Mouse (Mus musculus): Measurements from ENCODE around the gene Safb2. TPM values are rescaled to one million over a fixed set of nuclear protein-coding genes. Genes with fewer than 3 reads are reported as not detected.
A peak's percentile ranks its signal among the peaks of the same experiment; 100 is the strongest.

Gene Safb2
- polyA plus RNA-seq, 1 experiment: 127 TPM

- DNase-seq (ENCODE audit: low read depth): peak; percentile 52
Measured at GRCm38 (mm10) chr17:56510970-56511706, 73.2 kb downstream of the Safb2 start.

More at GRCm38 (mm10) chr17:56510970-56511706, 73.2 kb downstream of the Safb2 start:
- TF ChIP-seq CTCF (IDR thresholded peaks at IDR 0.05; ENCODE audit: borderline replicate concordance, extremely low read depth, insufficient read depth, insufficient read length) (no peak), POLR2A (IDR thresholded peaks at IDR 0.05; ENCODE audit: borderline replicate concordance, extremely low read depth, insufficient read depth, insufficient read length, poor library complexity, severe bottlenecking) (no peak)

Other genes with a start within 250 kb of the Safb2 start
- gene Ptprs, start 108.1 kb downstream of the Safb2 start, polyA plus RNA-seq (2012; rRNA removed): 1,311 and 1,669 TPM in 2 replicates
- 0.05 TPM in 1 of 2 replicates, not detected in the other for gene Znrf4, start 72.2 kb downstream of the Safb2 start, polyA plus RNA-seq (2012; rRNA removed)
- gene Gm20219, start 30.2 kb downstream of the Safb2 start, polyA plus RNA-seq (2012; rRNA removed): 2.9 and 3.1 TPM in 2 replicates
- 117 and 173 TPM in 2 replicates for gene Safb, start 240 bp upstream of the Safb2 start, polyA plus RNA-seq (2012; rRNA removed)
- 101 and 119 TPM in 2 replicates for gene 2410015M20Rik, start 25.2 kb upstream of the Safb2 start, polyA plus RNA-seq (2012; rRNA removed)
- gene Rpl36, start 28.8 kb upstream of the Safb2 start, polyA plus RNA-seq (2012; rRNA removed): 1,808 and 2,187 TPM in 2 replicates
- gene Lonp1, start 42.3 kb upstream of the Safb2 start, polyA plus RNA-seq (2012; rRNA removed): 70.4 and 77.2 TPM in 2 replicates
- gene Catsperd, start 43.6 kb upstream of the Safb2 start, polyA plus RNA-seq (2012; rRNA removed): 4.0 TPM in 2 replicates
- gene Ranbp3, start 88.7 kb upstream of the Safb2 start, polyA plus RNA-seq (2012; rRNA removed): 146 and 176 TPM in 2 replicates
- 313 and 400 TPM in 2 replicates for gene Ndufa11, start 133.2 kb upstream of the Safb2 start, polyA plus RNA-seq (2012; rRNA removed)
- gene Vmac, start 133.4 kb upstream of the Safb2 start, polyA plus RNA-seq (2012; rRNA removed): 18.2 and 18.8 TPM in 2 replicates
- gene Nrtn, start 172.9 kb upstream of the Safb2 start, polyA plus RNA-seq (2012; rRNA removed): 5.2 and 5.4 TPM in 2 replicates
- 139 and 198 TPM in 2 replicates for gene Dus3l, start 180.2 kb upstream of the Safb2 start, polyA plus RNA-seq (2012; rRNA removed)
- 3.1 and 3.9 TPM in 2 replicates for gene Prr22, start 185.7 kb upstream of the Safb2 start, polyA plus RNA-seq (2012; rRNA removed)
- gene Rfx2, start 246.4 kb upstream of the Safb2 start, polyA plus RNA-seq (2012; rRNA removed): 7.8 and 11.1 TPM in 2 replicates